Mouse (Mus musculus) CH12.LX (cell line): ENCODE measurements at regions not wholly inside any gene's neighbourhood (a gene's known extent, or its start where the extent isn't known, plus 50 kb on each side); places are given as distances from the start of the nearest gene placed in this dataset.

Source experiments
- CTCF ChIP-seq, 2 experiments: IDR thresholded peaks in 1 of 2; conservative IDR thresholded peaks in 1 of 2; 2 replicates each; pipeline ENCODE4 v1.5.1; 2011 to 2012; ENCODE audit warnings: low read depth in 2 of 2, low read length in 2 of 2, improper control_type of control experiment in 1 of 2, inconsistent platforms in 1 of 2, mild to moderate bottlenecking in 1 of 2, moderate library complexity in 1 of 2
- EP300 ChIP-seq: IDR thresholded peaks from 2 replicates; pipeline ENCODE4 v1.6.1; 2011; ENCODE audit warnings: low read length, improper control_type of control experiment
- KAT2A ChIP-seq: IDR thresholded peaks from 2 replicates; pipeline ENCODE4 v1.6.1; 2012; ENCODE audit warnings: low read length, improper control_type of control experiment, inconsistent platforms; ENCODE audit not compliant: insufficient replicate concordance
- MEF2A ChIP-seq: IDR thresholded peaks from 2 replicates; pipeline ENCODE4 v1.6.1; 2014; ENCODE audit warnings: low read depth, mild to moderate bottlenecking, inconsistent platforms, low read length, improper control_type of control experiment, borderline replicate concordance
- POLR2A ChIP-seq: IDR thresholded peaks from 2 replicates; pipeline ENCODE4 v1.6.1; 2011; ENCODE audit warnings: low read depth, mild to moderate bottlenecking, improper control_type of control experiment, low read length
- RCOR1 ChIP-seq: conservative IDR thresholded peaks from 2 replicates; pipeline ENCODE4 v1.6.1; 2012; ENCODE audit warnings: low read depth, mild to moderate bottlenecking, inconsistent platforms, low read length, improper control_type of control experiment
- SIN3A ChIP-seq: IDR thresholded peaks from 2 replicates; pipeline ENCODE4 v1.6.1; 2012; ENCODE audit warnings: low read length, improper control_type of control experiment, inconsistent platforms
- ZC3H11A ChIP-seq: IDR thresholded peaks from 2 replicates; pipeline ENCODE4 v1.6.1; 2012; ENCODE audit warnings: low read depth, mild to moderate bottlenecking, inconsistent platforms, low read length, improper control_type of control experiment

DNA sequence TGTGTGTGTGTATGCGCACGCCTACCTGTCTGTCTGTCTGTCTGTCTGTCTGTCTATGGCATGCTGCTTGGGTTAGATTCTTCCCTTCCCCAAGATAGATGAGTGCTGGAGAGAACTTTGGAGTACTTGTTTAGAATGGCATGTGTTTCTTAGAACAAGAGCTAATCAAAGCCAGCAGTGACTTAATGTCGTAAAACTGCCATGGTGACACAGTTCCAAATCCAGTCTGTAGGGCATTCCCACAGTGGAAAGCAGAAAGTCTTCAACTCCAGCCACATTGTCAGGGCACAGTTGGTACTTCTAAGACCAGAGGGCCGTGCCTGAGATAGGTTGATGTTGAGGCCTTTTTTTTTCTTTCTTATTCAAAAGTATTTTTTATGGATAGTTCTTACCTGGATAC lies 95.6 kb downstream of the Gm10604 start:
- TF ChIP-seq SIN3A (no peak), CTCF (conservative IDR thresholded peaks at IDR 0.05 in 1 of 2, IDR thresholded peaks at IDR 0.05 in 1 of 2; ENCODE audit: low read depth in 2 of 2, low read length in 2 of 2) (no peak), EP300 (no peak), ZC3H11A (no peak), MEF2A (no peak), KAT2A (no peak), RCOR1 (no peak), POLR2A (no peak)
